Mouse (Mus musculus): Measurements from ENCODE around the gene Sppl3.

DNA sequence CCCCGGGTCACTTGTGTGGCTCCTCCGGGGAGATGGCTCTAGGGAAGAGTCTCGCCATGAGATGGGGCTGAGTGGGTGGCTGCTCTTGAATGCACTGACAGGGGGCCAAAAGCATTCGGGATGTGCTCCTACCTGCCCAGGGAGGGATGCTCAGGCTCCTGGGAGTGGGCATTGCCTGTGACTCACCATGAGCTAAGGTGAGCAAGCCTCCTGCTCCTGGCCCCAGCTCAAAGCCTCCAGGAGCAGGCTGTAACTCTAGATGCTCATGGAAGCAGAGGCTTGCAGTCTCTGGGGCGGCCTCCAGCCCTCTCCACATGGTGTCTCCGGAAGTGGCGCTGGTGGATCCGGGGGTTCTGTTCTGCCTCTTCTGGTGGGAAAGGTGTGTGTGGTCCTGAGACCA lies 9.5 kb upstream of the Sppl3 start:
- TF ChIP-seq CTCF (IDR thresholded peaks at IDR 0.05; ENCODE audit: borderline replicate concordance, extremely low read depth, insufficient read depth, insufficient read length) (no peak), POLR2A (IDR thresholded peaks at IDR 0.05; ENCODE audit: borderline replicate concordance, extremely low read depth, insufficient read depth, insufficient read length, poor library complexity, severe bottlenecking) (no peak)
